Mouse (Mus musculus): ENCODE results near the gene Gpr3. TPM values are rescaled to one million over a fixed set of nuclear protein-coding genes. Genes with fewer than 3 reads are reported as not detected.

Gene Gpr3
- polyA plus RNA-seq, 1 experiment: not detected

GRCm38 (mm10) chr4:133194482-133194881 is 17.9 kb downstream of the Gpr3 start:
- Histone ChIP-seq H3K4me3 (ENCODE audit: low read depth, low read length) (no peak overlapping the region), H3K27ac (ENCODE audit: insufficient read depth, low read depth, low read length) (no peak overlapping the region), H3K27me3 (ENCODE audit: control insufficient read depth, insufficient read depth, low read length) (no peaks in the 10 kb centered on the region), H3K4me1 (ENCODE audit: control insufficient read depth, insufficient read depth, insufficient read length, low read length) (no peaks in the 10 kb centered on the region), H3K36me3 (ENCODE audit: control insufficient read depth, insufficient read depth, low read length) (peaks cover 77% of the 10 kb centered on the region)
- WGBS: 92% methylated on average over 11 of the region's 11 CpGs
- TF ChIP-seq POLR2A (IDR thresholded peaks at IDR 0.05; ENCODE audit: low read depth, low read length): no peak
- no peak for TF ChIP-seq CTCF (IDR thresholded peaks at IDR 0.05; ENCODE audit: extremely low read depth, insufficient read length, insufficient replicate concordance, low read depth, low read length)

- H3K27ac ChIP-seq (ENCODE audit: insufficient read depth, low read depth, low read length): no peak overlapping the region
- TF ChIP-seq POLR2A (IDR thresholded peaks at IDR 0.05; ENCODE audit: low read depth, low read length): no peak
- no peak for TF ChIP-seq CTCF (IDR thresholded peaks at IDR 0.05; ENCODE audit: extremely low read depth, insufficient read length, insufficient replicate concordance, low read depth, low read length)
- H3K27me3 ChIP-seq (ENCODE audit: control insufficient read depth, insufficient read depth, low read length): no peaks in the 10 kb centered on the region
- H3K4me3 ChIP-seq (ENCODE audit: low read depth, low read length): no peak overlapping the region
- H3K4me1 ChIP-seq (ENCODE audit: control insufficient read depth, insufficient read depth, insufficient read length, low read length): peaks cover 4% of the 10 kb centered on the region; the same call in 1 of the 2 replicates
- 82% methylated on average over 10 of the region's 10 CpGs for WGBS
- H3K36me3 ChIP-seq (ENCODE audit: control insufficient read depth, insufficient read depth, low read length): peaks cover 87% of the 10 kb centered on the region
Observed at GRCm38 (mm10) chr4:133189396-133189795, 22.9 kb downstream of the Gpr3 start.

- WGBS: 90% methylated on average over 5 of the region's 5 CpGs
- H3K36me3 ChIP-seq (ENCODE audit: control insufficient read depth, insufficient read depth, low read length): peaks cover 68% of the 10 kb centered on the region
- no peak overlapping the region for H3K4me3 ChIP-seq (ENCODE audit: low read depth, low read length)
Observed at GRCm38 (mm10) chr4:133186856-133187255, 25.5 kb downstream of the Gpr3 start.

GRCm38 (mm10) chr4:133185893-133186292 is 26.4 kb downstream of the Gpr3 start:
- WGBS: 86% methylated on average over 8 of the region's 8 CpGs
- H3K36me3 ChIP-seq (ENCODE audit: control insufficient read depth, insufficient read depth, low read length): peaks cover 63% of the 10 kb centered on the region

More at GRCm38 (mm10) chr4:133186856-133187255, 25.5 kb downstream of the Gpr3 start:
- H3K27me3 ChIP-seq (ENCODE audit: control insufficient read depth, insufficient read depth, low read length): no peaks in the 10 kb centered on the region
- TF ChIP-seq POLR2A (IDR thresholded peaks at IDR 0.05; ENCODE audit: low read depth, low read length): no peak
- peak; percentile 17; the same call in 1 of the 2 replicates for TF ChIP-seq CTCF (IDR thresholded peaks at IDR 0.05; ENCODE audit: extremely low read depth, insufficient read length, insufficient replicate concordance, low read depth, low read length)
- peaks cover 4% of the 10 kb centered on the region; the same call in 1 of the 2 replicates for H3K4me1 ChIP-seq (ENCODE audit: control insufficient read depth, insufficient read depth, insufficient read length, low read length)
- H3K27ac ChIP-seq (ENCODE audit: insufficient read depth, low read depth, low read length): no peak overlapping the region

GRCm38 (mm10) chr4:133184898-133185665 is 27.3 kb downstream of the Gpr3 start:
- H3K4me3 ChIP-seq (ENCODE audit: low read depth, low read length): no peak overlapping the region
- peaks cover 4% of the 10 kb centered on the region; the same call in 1 of the 2 replicates for H3K4me1 ChIP-seq (ENCODE audit: control insufficient read depth, insufficient read depth, insufficient read length, low read length)
- H3K27me3 ChIP-seq (ENCODE audit: control insufficient read depth, insufficient read depth, low read length): no peaks in the 10 kb centered on the region
- peak overlapping the region; percentile 60 for H3K27ac ChIP-seq (ENCODE audit: insufficient read depth, low read depth, low read length)
- WGBS: 43% methylated on average over 15 of the region's 15 CpGs
- TF ChIP-seq CTCF (IDR thresholded peaks at IDR 0.05; ENCODE audit: extremely low read depth, insufficient read length, insufficient replicate concordance, low read depth, low read length) (no peak), POLR2A (IDR thresholded peaks at IDR 0.05; ENCODE audit: low read depth, low read length) (no peak)
- H3K36me3 ChIP-seq (ENCODE audit: control insufficient read depth, insufficient read depth, low read length): peaks cover 58% of the 10 kb centered on the region

More at GRCm38 (mm10) chr4:133185893-133186292, 26.4 kb downstream of the Gpr3 start:
- TF ChIP-seq POLR2A (IDR thresholded peaks at IDR 0.05; ENCODE audit: low read depth, low read length): no peak
- no peak for TF ChIP-seq CTCF (IDR thresholded peaks at IDR 0.05; ENCODE audit: extremely low read depth, insufficient read length, insufficient replicate concordance, low read depth, low read length)
- H3K27me3 ChIP-seq (ENCODE audit: control insufficient read depth, insufficient read depth, low read length): no peaks in the 10 kb centered on the region
- peaks cover 4% of the 10 kb centered on the region; the same call in 1 of the 2 replicates for H3K4me1 ChIP-seq (ENCODE audit: control insufficient read depth, insufficient read depth, insufficient read length, low read length)
- no peak overlapping the region; the same call in 1 of the 2 replicates for H3K27ac ChIP-seq (ENCODE audit: insufficient read depth, low read depth, low read length)
- no peak overlapping the region for H3K4me3 ChIP-seq (ENCODE audit: low read depth, low read length)

GRCm38 (mm10) chr4:133184031-133184897 is 28.1 kb downstream of the Gpr3 start:
- WGBS: 69% methylated on average over 14 of the region's 14 CpGs

More at GRCm38 (mm10) chr4:133184031-133184897, 28.1 kb downstream of the Gpr3 start:
- peaks cover 55% of the 10 kb centered on the region for H3K36me3 ChIP-seq (ENCODE audit: control insufficient read depth, insufficient read depth, low read length)
- TF ChIP-seq CTCF (IDR thresholded peaks at IDR 0.05; ENCODE audit: extremely low read depth, insufficient read length, insufficient replicate concordance, low read depth, low read length) (no peak), POLR2A (IDR thresholded peaks at IDR 0.05; ENCODE audit: low read depth, low read length) (no peak)
- no peak overlapping the region for H3K4me3 ChIP-seq (ENCODE audit: low read depth, low read length)
- H3K27me3 ChIP-seq (ENCODE audit: control insufficient read depth, insufficient read depth, low read length): no peaks in the 10 kb centered on the region
- H3K4me1 ChIP-seq (ENCODE audit: control insufficient read depth, insufficient read depth, insufficient read length, low read length): peaks cover 8% of the 10 kb centered on the region; the same call in 1 of the 2 replicates
- H3K27ac ChIP-seq (ENCODE audit: insufficient read depth, low read depth, low read length): peak overlapping the region; percentile 50

Data from small intestine, adult 2 months (tissue).